Mouse (Mus musculus) CH12.LX (cell line): ENCODE data around the gene Mrm1. TPM values are rescaled to one million over a fixed set of nuclear protein-coding genes. Genes with fewer than 3 reads are reported as not detected.
A peak's percentile ranks its signal among the peaks of the same experiment; 100 is the strongest.

Experiments
- DNase-seq: peaks from one replicate; pipeline ENCODE4 v3.0.0-alpha.2; 2013; ENCODE audit errors: extremely low read depth
- H3K27ac ChIP-seq: 2 replicates; pipeline ENCODE4 v1.5.1; 2012; ENCODE audit warnings: low read depth, mild to moderate bottlenecking, control low read depth, moderate library complexity; ENCODE audit not compliant: insufficient read depth
- H3K27me3 ChIP-seq: replicated peaks from 2 replicates; pipeline ENCODE3; 2012; ENCODE audit warnings: inconsistent platforms
- H3K36me3 ChIP-seq, 2 experiments: replicated peaks in 1 of 2; 2 replicates each; pipeline versions ENCODE3 to v1.6.1; 2012; ENCODE audit warnings: inconsistent platforms in 1 of 2, low read length in 1 of 2, mild to moderate bottlenecking in 1 of 2, mixed read lengths in 1 of 2, moderate library complexity in 1 of 2; ENCODE audit not compliant: control insufficient read depth in 1 of 2, insufficient read depth in 1 of 2
- H3K4me1 ChIP-seq, 2 experiments: 2 replicates each; pipeline ENCODE4 v1.6.1; 2012; ENCODE audit warnings: inconsistent platforms in 1 of 2, moderate library complexity in 1 of 2; ENCODE audit not compliant: insufficient read depth in 2 of 2, control insufficient read depth in 1 of 2
- H3K4me2 ChIP-seq: 2 replicates; pipeline ENCODE4 v1.6.1; 2012; ENCODE audit warnings: low read depth, mild to moderate bottlenecking, control low read depth; ENCODE audit not compliant: poor library complexity, insufficient read depth, severe bottlenecking
- H3K4me3 ChIP-seq, 3 experiments: fragments of 150-350 bp in 1 of 3; sonication (generic) in 1 of 3; replicated peaks in 1 of 3; 2 replicates each; pipeline versions ENCODE3 to v1.5.1; 2011 to 2012; ENCODE audit warnings: low read depth in 2 of 3, low read length in 2 of 3, mild to moderate bottlenecking in 2 of 3, moderate library complexity in 2 of 3, control low read depth in 1 of 3, improper control_type of control experiment in 1 of 3, inconsistent platforms in 1 of 3, mixed read lengths in 1 of 3; ENCODE audit not compliant: poor library complexity in 1 of 3
- H3K79me2 ChIP-seq: replicated peaks from 2 replicates; pipeline ENCODE4 v1.6.1; 2012; ENCODE audit warnings: mild to moderate bottlenecking, moderate library complexity; ENCODE audit not compliant: control insufficient read depth, poor library complexity, insufficient read depth, severe bottlenecking; ENCODE audit errors: extremely low read depth
- H3K9ac ChIP-seq: 2 replicates; pipeline ENCODE4 v1.6.1; 2012; ENCODE audit warnings: low read depth, mild to moderate bottlenecking, control low read depth, moderate library complexity; ENCODE audit not compliant: insufficient read depth
- H3K9me3 ChIP-seq: replicated peaks from 2 replicates; pipeline ENCODE3; 2012; ENCODE audit warnings: low read length, inconsistent platforms, mixed read lengths
- CHD1 ChIP-seq: IDR thresholded peaks from 2 replicates; pipeline ENCODE4 v1.6.1; 2012; ENCODE audit warnings: low read depth, low read length, improper control_type of control experiment, inconsistent platforms
- CHD2 ChIP-seq: IDR thresholded peaks from 2 replicates; pipeline ENCODE4 v1.6.1; 2011; ENCODE audit warnings: low read length, improper control_type of control experiment
- CTCF ChIP-seq, 2 experiments: IDR thresholded peaks in 1 of 2; conservative IDR thresholded peaks in 1 of 2; 2 replicates each; pipeline ENCODE4 v1.5.1; 2011 to 2012; ENCODE audit warnings: low read depth in 2 of 2, low read length in 2 of 2, improper control_type of control experiment in 1 of 2, inconsistent platforms in 1 of 2, mild to moderate bottlenecking in 1 of 2, moderate library complexity in 1 of 2
- EP300 ChIP-seq: IDR thresholded peaks from 2 replicates; pipeline ENCODE4 v1.6.1; 2011; ENCODE audit warnings: low read length, improper control_type of control experiment
- GABPA ChIP-seq: IDR thresholded peaks from 2 replicates; pipeline ENCODE4 v1.6.1; 2012; ENCODE audit warnings: low read depth, low read length, improper control_type of control experiment, inconsistent platforms; ENCODE audit not compliant: insufficient replicate concordance
- IRF4 ChIP-seq: IDR thresholded peaks from 2 replicates; pipeline ENCODE4 v1.6.1; 2014; ENCODE audit warnings: low read depth, mild to moderate bottlenecking, inconsistent platforms, low read length, improper control_type of control experiment
- MAFK ChIP-seq: IDR thresholded peaks from 2 replicates; pipeline ENCODE4 v1.6.1; 2011; ENCODE audit warnings: low read length, improper control_type of control experiment; ENCODE audit not compliant: insufficient replicate concordance
- MAZ ChIP-seq: IDR thresholded peaks from 2 replicates; pipeline ENCODE4 v1.6.1; 2012; ENCODE audit warnings: low read depth, mild to moderate bottlenecking, inconsistent platforms, low read length, improper control_type of control experiment, moderate library complexity
- MEF2A ChIP-seq: IDR thresholded peaks from 2 replicates; pipeline ENCODE4 v1.6.1; 2014; ENCODE audit warnings: low read depth, mild to moderate bottlenecking, inconsistent platforms, low read length, improper control_type of control experiment, borderline replicate concordance
- NELFE ChIP-seq: IDR thresholded peaks from 2 replicates; pipeline ENCODE4 v1.6.1; 2011; ENCODE audit warnings: low read depth, low read length, improper control_type of control experiment
- POLR2AphosphoS2 ChIP-seq: IDR thresholded peaks from 2 replicates; pipeline ENCODE4 v1.6.1; 2011; ENCODE audit warnings: low read depth, low read length, improper control_type of control experiment
- SIN3A ChIP-seq: IDR thresholded peaks from 2 replicates; pipeline ENCODE4 v1.6.1; 2012; ENCODE audit warnings: low read length, improper control_type of control experiment, inconsistent platforms
- TBP ChIP-seq: conservative IDR thresholded peaks from 2 replicates; pipeline ENCODE4 v1.6.1; 2011; ENCODE audit warnings: low read depth, low read length, improper control_type of control experiment
- ZMIZ1 ChIP-seq: IDR thresholded peaks from 2 replicates; pipeline ENCODE4 v1.6.1; 2012; ENCODE audit warnings: low read depth, mild to moderate bottlenecking, inconsistent platforms, low read length, improper control_type of control experiment
- ZNF384 ChIP-seq: IDR thresholded peaks from 2 replicates; pipeline ENCODE4 v1.6.1; 2012; ENCODE audit warnings: low read depth, low read length, improper control_type of control experiment, inconsistent platforms
- dilution Hi-C: fragments of 300-500 bp; cut with MboI; formaldehyde crosslinking; loops from 2 replicates; pipeline ENCODE4 v1.14.3; 2020; ENCODE audit warnings: low sequenced_read_pairs; ENCODE audit not compliant: extremely low pct_unique_long_range_greater_than_20kb, extremely low pct_ligation_motif_present
- in situ Hi-C: fragments of 300-500 bp; cut with MboI; formaldehyde crosslinking; loops from 3 replicates; pipeline ENCODE4 v1.14.3; 2019; ENCODE audit warnings: low sequenced_read_pairs, low pct_ligation_motif_present, low pct_unique_long_range_greater_than_20kb, mixed read lengths
- polyA plus RNA-seq: library from polyadenylated mRNA; unstranded; fragments of >175 nt; gene quantifications from 2 replicates; pipeline ENCODE4 v1.2.1, GENCODE M21; 2012; ENCODE audit warnings: low read depth; ENCODE audit not compliant: insufficient read length
- total RNA-seq, 2 experiments: library from RNA; depleted of rRNA; stranded (reverse); fragments of 300-350 nt in 1 of 2; fragments of >200 nt in 1 of 2; gene quantifications; 2 replicates each; pipeline ENCODE4 v1.2.3; 2012 to 2014

Gene Mrm1
- total and polyA plus RNA-seq, 3 experiments: 11.1 to 27.8 (median 16.1) TPM

- peak; percentile 81 for TF ChIP-seq NELFE
- TF ChIP-seq SIN3A: peak; percentile 95
- no peak for TF ChIP-seq CTCF (conservative IDR thresholded peaks at IDR 0.05 in 1 of 2, IDR thresholded peaks at IDR 0.05 in 1 of 2; ENCODE audit: low read depth in 2 of 2, low read length in 2 of 2)
- TF ChIP-seq MAFK: no peak
- TF ChIP-seq GABPA: no peak
- peak; percentile 69 for TF ChIP-seq TBP
- TF ChIP-seq CHD2: peak; percentile 82
These were observed 9.4 kb upstream of the Mrm1 start, which contains the start of gene Dhrs11 (continued) for GRCm38 (mm10) chr11:84828516-84829399.

GRCm38 (mm10) chr11:84827901-84828503, 8.7 kb upstream of the Mrm1 start:
- Histone ChIP-seq H3K36me3 (peaks cover 17 to 63% of the 10 kb centered on the region in 2 experiments), H3K4me2 (peak overlapping the region; percentile 83), H3K79me2 (peaks cover 4% of the 10 kb centered on the region; the same call in 1 of the 2 replicates), H3K27ac (no peak overlapping the region), H3K4me1 (peaks cover 6 to 36% of the 10 kb centered on the region in 2 experiments), H3K4me3 (peak overlapping the region; percentile 85 to 95 (median 88)), H3K27me3 (no peaks in the 10 kb centered on the region), H3K9ac (peak overlapping the region; percentile 84), H3K9me3 (no peaks in the 10 kb centered on the region)
- DNase-seq: peak; percentile 31
- in situ Hi-C loops (no loop called here), dilution Hi-C loops (no loop called here)
- TF ChIP-seq EP300 (no peak), ZNF384 (peak; percentile 67)
- TF ChIP-seq, all 38 proteins: peak for 1

- no peaks in the 10 kb centered on the region for H3K79me2 ChIP-seq
- in situ Hi-C loops: no loop called here
- H3K4me3 ChIP-seq: no peak overlapping the region
- no peaks in the 10 kb centered on the region for H3K9me3 ChIP-seq
- dilution Hi-C loops: no loop called here
- no peak overlapping the region for H3K4me2 ChIP-seq
- TF ChIP-seq ZMIZ1 (no peak), IRF4 (no peak), MEF2A (no peak), MAZ (no peak), POLR2AphosphoS2 (no peak), CHD1 (no peak)
- no peaks in the 10 kb centered on the region for H3K27me3 ChIP-seq
- no peak for DNase-seq
- peaks cover 6 to 38% of the 10 kb centered on the region in 2 experiments for H3K4me1 ChIP-seq
- peaks cover 16 to 63% of the 10 kb centered on the region in 2 experiments for H3K36me3 ChIP-seq
- H3K9ac ChIP-seq: no peak overlapping the region; the same call in 1 of the 2 replicates
- no peak overlapping the region for H3K27ac ChIP-seq
These were observed 8.2 kb upstream of the Mrm1 start for GRCm38 (mm10) chr11:84827492-84827891.
